Mouse (Mus musculus) C2C12 (cell line): ENCODE data around the gene Col17a1. TPM values are rescaled to one million over a fixed set of nuclear protein-coding genes. Genes with fewer than 3 reads are reported as not detected.

Experiments used
- H3K27me3 ChIP-seq: one replicate; pipeline ENCODE4 v1.6.1; 2011; ENCODE audit not compliant: control insufficient read depth, insufficient read depth, insufficient read length
- H3K36me3 ChIP-seq: one replicate; pipeline ENCODE4 v1.6.1; 2011; ENCODE audit not compliant: control insufficient read depth, insufficient read depth
- H3K4me3 ChIP-seq: one replicate; pipeline ENCODE4 v1.5.1; 2011; ENCODE audit warnings: mild to moderate bottlenecking, control low read depth; ENCODE audit not compliant: poor library complexity, insufficient read depth, severe bottlenecking
- H3K79me2 ChIP-seq: one replicate; pipeline ENCODE4 v1.6.1; 2011; ENCODE audit not compliant: control insufficient read depth, insufficient read depth
- H3K79me3 ChIP-seq: one replicate; pipeline ENCODE4 v1.6.1; 2011; ENCODE audit warnings: low read depth, control low read depth
- H3ac ChIP-seq: one replicate; pipeline ENCODE3; 2011; ENCODE audit warnings: low read depth; ENCODE audit not compliant: control insufficient read depth, insufficient read length
- CEBPB ChIP-seq: IDR thresholded peaks from one replicate; pipeline ENCODE4 v1.6.1; 2011; ENCODE audit warnings: low read depth, mild to moderate bottlenecking, control low read depth, moderate library complexity
- CTCF ChIP-seq: IDR thresholded peaks from one replicate; pipeline ENCODE4 v1.5.1; 2011; ENCODE audit not compliant: control insufficient read depth, insufficient read depth, insufficient read length
- FOSL1 ChIP-seq: IDR thresholded peaks from one replicate; pipeline ENCODE4 v1.8.0; 2011; ENCODE audit warnings: mild to moderate bottlenecking, low read length; ENCODE audit not compliant: poor library complexity, insufficient read depth, severe bottlenecking
- MAX ChIP-seq: IDR thresholded peaks from one replicate; pipeline ENCODE4 v1.6.1; 2011; ENCODE audit warnings: mild to moderate bottlenecking, control low read depth
- MYOD1 ChIP-seq: IDR thresholded peaks from one replicate; pipeline ENCODE4 v1.6.1; 2011; ENCODE audit warnings: low read depth; ENCODE audit not compliant: control insufficient read depth, insufficient read length
- MYOG ChIP-seq: IDR thresholded peaks from one replicate; pipeline ENCODE4 v1.6.1; 2011; ENCODE audit not compliant: control insufficient read depth, insufficient read length; ENCODE audit errors: extremely low read depth
- USF1 ChIP-seq: IDR thresholded peaks from one replicate; pipeline ENCODE4 v1.6.1; 2011; ENCODE audit warnings: low read depth, mild to moderate bottlenecking, control low read depth, moderate library complexity
- polyA plus RNA-seq: library from polyadenylated mRNA; unstranded; fragments of >200 nt; fragmentation: generic; extraction: Trizol; gene quantifications from one replicate; pipeline ENCODE4 v1.2.1, GENCODE M21; 2012; ENCODE audit warnings: missing spikeins

Gene Col17a1
- polyA plus RNA-seq, 1 experiment = 0.13 TPM

- Histone ChIP-seq H3K79me2 (no peaks in the 10 kb centered on the region), H3K36me3 (peaks cover 20% of the 10 kb centered on the region), H3K79me3 (no peaks in the 10 kb centered on the region), H3K4me3 (no peak overlapping the region), H3K27me3 (no peaks in the 10 kb centered on the region), H3ac (no peak overlapping the region)
- TF ChIP-seq USF1 (no peak), MYOD1 (no peak)
These were observed 40.8 kb downstream of the Col17a1 start for GRCm38 (mm10) chr19:47651160-47651480.

- Histone ChIP-seq H3K79me3 (no peaks in the 10 kb centered on the region), H3K4me3 (no peak overlapping the region), H3K79me2 (no peaks in the 10 kb centered on the region), H3ac (no peak overlapping the region), H3K36me3 (peaks cover 22% of the 10 kb centered on the region), H3K27me3 (no peaks in the 10 kb centered on the region)
- TF ChIP-seq MYOD1 (no peak), MYOG (no peak)
These were observed 41.3 kb downstream of the Col17a1 start for GRCm38 (mm10) chr19:47650366-47651159.

GRCm38 (mm10) chr19:47649071-47649470, 42.8 kb downstream of the Col17a1 start:
- no peaks in the 10 kb centered on the region for H3K27me3 ChIP-seq
- H3ac ChIP-seq = no peak overlapping the region
- TF ChIP-seq FOSL1 (no peak), MYOG (no peak), USF1 (no peak), CEBPB (no peak), CTCF (no peak), MYOD1 (no peak), MAX (no peak)
- H3K79me3 ChIP-seq = no peaks in the 10 kb centered on the region
- peaks cover 37% of the 10 kb centered on the region for H3K36me3 ChIP-seq
- no peaks in the 10 kb centered on the region for H3K79me2 ChIP-seq
- H3K4me3 ChIP-seq = no peak overlapping the region

- no peak overlapping the region for H3ac ChIP-seq
These were observed 45.3 kb downstream of the Col17a1 start for GRCm38 (mm10) chr19:47646508-47647120.

GRCm38 (mm10) chr19:47645583-47645982, 46.3 kb downstream of the Col17a1 start:
- Histone ChIP-seq H3K79me2 (no peaks in the 10 kb centered on the region), H3K27me3 (no peaks in the 10 kb centered on the region), H3ac (no peak overlapping the region), H3K36me3 (peaks cover 62% of the 10 kb centered on the region), H3K4me3 (no peak overlapping the region), H3K79me3 (no peaks in the 10 kb centered on the region)
- TF ChIP-seq MAX (no peak), USF1 (no peak), MYOG (no peak)

More at GRCm38 (mm10) chr19:47646508-47647120, 45.3 kb downstream of the Col17a1 start:
- TF ChIP-seq MAX (no peak), FOSL1 (no peak), CEBPB (no peak), CTCF (no peak), USF1 (no peak), MYOD1 (no peak), MYOG (no peak)
- peaks cover 57% of the 10 kb centered on the region for H3K36me3 ChIP-seq
- H3K27me3 ChIP-seq = no peaks in the 10 kb centered on the region
- H3K79me2 ChIP-seq = no peaks in the 10 kb centered on the region
- no peaks in the 10 kb centered on the region for H3K79me3 ChIP-seq
- H3K4me3 ChIP-seq = no peak overlapping the region

GRCm38 (mm10) chr19:47643910-47644309, 48.0 kb downstream of the Col17a1 start:
- H3K79me3 ChIP-seq = no peaks in the 10 kb centered on the region
- no peak overlapping the region for H3ac ChIP-seq
- no peaks in the 10 kb centered on the region for H3K27me3 ChIP-seq
- no peak overlapping the region for H3K4me3 ChIP-seq
- TF ChIP-seq CEBPB (no peak), MAX (no peak), MYOG (no peak), FOSL1 (no peak)
- H3K79me2 ChIP-seq = no peaks in the 10 kb centered on the region
- peaks cover 78% of the 10 kb centered on the region for H3K36me3 ChIP-seq
